Mouse (Mus musculus) lung, postnatal 10 days (tissue): ENCODE data around the gene Chek2.
"Not testable (repeated sequence)": the region's sequence is repeated elsewhere in the genome, so short reads cannot be mapped to it uniquely, and the experiment has no call there.

Experiments used
- DNase-seq: peaks from one replicate; pipeline ENCODE4 v3.0.0; 2021

Chek2 gene

DNA sequence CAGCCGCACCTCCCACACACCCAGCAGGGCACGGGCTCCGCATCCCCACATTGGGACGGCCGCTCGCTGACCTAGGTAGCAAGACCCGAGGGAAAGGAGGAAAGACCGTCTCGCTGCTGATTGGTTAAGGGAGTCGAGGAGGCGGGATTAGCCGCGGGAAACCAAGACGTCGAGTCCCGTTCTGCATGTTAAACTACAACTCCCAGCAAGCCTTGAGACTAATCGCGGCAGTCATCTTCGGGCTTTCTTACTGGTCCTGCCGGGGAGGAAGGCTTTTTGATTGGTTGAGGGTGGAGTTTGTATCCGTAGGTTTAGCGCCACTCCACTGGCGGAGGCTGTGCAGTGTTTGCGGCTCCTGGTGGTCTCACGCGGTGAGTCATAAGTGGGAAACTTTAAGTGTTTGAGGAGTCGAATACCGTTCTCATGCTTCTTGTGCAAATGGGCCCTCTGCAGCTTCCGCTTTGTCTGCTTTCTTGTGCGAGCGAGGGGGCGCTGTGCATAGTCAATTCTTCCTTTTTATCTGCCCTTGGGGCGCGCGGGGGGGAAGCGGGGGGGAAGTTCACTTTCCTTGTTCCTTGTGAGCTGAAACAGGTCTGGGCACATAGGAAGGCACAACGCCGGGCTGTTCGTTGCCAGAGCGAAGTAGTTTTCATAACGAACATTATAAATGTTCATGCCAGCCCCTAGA, at the start of gene Chek2, which contains the start of gene Hscb:
Gene Chek2 (plus strand): TSS at position 302 of the 688 bp plus-strand sequence.
Gene Hscb (minus strand): TSS at position 100 of the 688 bp plus-strand sequence.
- peak; percentile 99 for DNase-seq

DNA sequence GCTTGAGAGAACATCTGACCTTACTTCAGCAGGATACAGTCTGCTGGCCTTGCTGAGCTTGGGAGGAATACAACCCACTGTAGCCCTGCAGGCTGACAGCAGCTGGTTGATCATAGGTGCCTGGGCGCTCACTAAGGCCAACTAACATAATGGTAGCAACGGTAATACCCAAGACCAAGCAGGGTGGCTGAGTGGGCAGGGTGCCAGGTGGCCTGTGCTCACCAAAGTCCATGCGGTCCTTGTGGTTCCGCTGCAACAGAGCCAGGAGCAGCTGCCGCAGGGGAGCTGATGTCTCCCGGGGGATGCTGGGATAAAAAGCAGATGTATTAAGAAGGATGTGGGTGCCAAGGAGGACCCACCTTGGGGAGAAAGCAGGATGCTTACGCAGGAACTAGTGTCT, 45.4 kb upstream of the Chek2 start:
- DNase-seq: no peak

- peak; percentile 35 for DNase-seq
Measured at GRCm38 (mm10) chr5:110797696-110798095, 42.1 kb upstream of the Chek2 start.

GRCm38 (mm10) chr5:110801036-110801624, 38.6 kb upstream of the Chek2 start:
- DNase-seq: no peak

DNA sequence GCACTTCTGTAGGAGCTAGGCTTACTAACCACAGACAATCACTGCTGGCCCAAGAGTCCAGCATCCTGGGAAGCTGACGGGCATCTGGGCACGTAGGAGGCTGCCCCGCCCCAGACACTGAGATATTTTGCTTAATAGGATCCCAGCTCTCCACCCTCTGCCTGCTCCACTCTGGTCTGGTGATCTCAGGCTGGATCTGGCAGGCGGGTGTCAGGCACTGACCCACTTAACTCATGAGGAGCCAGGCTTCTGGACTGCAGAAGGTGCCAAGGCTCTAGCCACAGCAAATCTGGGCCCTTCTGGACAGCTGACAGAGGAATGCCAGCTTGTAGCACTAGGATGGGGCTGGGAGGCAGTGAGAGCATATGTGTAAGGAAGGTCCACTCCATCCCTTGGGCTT, 37.6 kb upstream of the Chek2 start:
- DNase-seq: no peak

- no peak for DNase-seq
Measured at GRCm38 (mm10) chr5:110802809-110803208, 37.0 kb upstream of the Chek2 start.

- no peak for DNase-seq
Measured at GRCm38 (mm10) chr5:110804012-110804743, 35.6 kb upstream of the Chek2 start.

DNA sequence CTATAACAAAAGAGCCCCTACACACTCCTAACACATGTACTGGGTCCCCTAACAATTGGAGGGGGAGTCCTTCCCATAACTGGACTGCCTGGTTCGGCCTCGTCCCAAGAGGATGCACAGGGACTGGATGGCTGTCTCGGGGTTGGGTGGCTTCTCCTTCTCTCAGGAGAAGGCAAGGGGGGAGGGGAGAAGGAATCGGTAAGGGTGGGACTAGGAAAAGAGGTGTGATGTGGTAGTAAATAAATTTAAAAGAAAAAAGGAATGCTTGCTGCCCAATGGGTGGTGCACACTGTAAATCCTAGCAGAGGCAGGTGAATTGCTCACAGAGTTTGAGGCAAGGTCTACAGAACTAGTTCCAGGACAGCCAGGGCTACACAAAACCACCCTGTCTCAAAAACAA, 33.6 kb upstream of the Chek2 start:
- no peak for DNase-seq

- DNase-seq: no peak
Measured at GRCm38 (mm10) chr5:110806676-110807075, 33.1 kb upstream of the Chek2 start.

DNA sequence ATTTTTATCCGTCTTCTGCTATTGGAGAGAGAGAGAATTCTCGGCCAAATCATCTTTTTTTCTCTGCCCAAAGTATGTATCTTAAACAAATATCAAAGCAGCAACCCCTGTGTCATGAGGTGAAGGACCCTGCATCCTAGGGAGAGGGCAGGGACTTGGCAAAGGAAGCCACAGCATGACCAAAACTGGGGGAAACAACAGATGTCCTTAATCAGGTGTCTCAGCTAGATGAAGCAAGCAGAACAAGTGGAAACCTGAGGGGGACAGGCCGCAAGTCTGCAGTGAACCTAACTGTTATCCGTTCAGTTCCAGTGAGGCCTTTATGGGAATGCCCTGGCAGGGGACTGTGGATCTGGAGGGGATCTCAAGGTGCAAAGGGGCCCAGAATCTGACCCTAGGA, 32.3 kb upstream of the Chek2 start:
- no peak for DNase-seq

GRCm38 (mm10) chr5:110808061-110808631, 31.6 kb upstream of the Chek2 start:
- DNase-seq: peak; percentile 95

GRCm38 (mm10) chr5:110808821-110809666, 30.7 kb upstream of the Chek2 start:
- peak; percentile 45 for DNase-seq

- DNase-seq: peak; percentile 100
Measured at GRCm38 (mm10) chr5:110809667-110810325, 30.0 kb upstream of the Chek2 start, which contains the start of gene Ulk1. Gene Ulk1, minus strand, starts transcription at chr5:110810097.

DNA sequence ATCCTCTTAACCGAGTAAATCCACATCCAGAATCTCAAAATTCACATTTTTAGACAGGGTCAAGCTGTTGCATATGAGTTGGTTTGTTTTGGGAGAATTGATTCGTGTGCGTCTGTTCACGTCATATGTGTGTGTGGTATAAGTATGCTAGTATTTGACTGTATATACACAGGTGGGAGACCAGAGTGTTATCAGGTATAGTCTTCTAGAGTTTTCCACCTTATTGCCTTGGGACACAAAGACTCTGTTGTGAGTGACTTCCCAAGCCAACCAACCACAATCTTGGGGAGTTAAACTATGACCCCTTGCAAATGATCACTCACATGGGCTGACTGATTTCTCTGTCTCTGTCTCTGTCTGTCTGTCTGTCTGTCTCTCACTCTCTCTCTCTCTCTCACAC, 15.4 kb upstream of the Chek2 start:
- no peak for DNase-seq

- DNase-seq: no peak
Measured at GRCm38 (mm10) chr5:110826781-110827495, 12.8 kb upstream of the Chek2 start.

- DNase-seq: no peak
Measured at GRCm38 (mm10) chr5:110827576-110827975, 12.2 kb upstream of the Chek2 start.

GRCm38 (mm10) chr5:110831036-110831720, 8.6 kb upstream of the Chek2 start:
- no peak for DNase-seq

DNA sequence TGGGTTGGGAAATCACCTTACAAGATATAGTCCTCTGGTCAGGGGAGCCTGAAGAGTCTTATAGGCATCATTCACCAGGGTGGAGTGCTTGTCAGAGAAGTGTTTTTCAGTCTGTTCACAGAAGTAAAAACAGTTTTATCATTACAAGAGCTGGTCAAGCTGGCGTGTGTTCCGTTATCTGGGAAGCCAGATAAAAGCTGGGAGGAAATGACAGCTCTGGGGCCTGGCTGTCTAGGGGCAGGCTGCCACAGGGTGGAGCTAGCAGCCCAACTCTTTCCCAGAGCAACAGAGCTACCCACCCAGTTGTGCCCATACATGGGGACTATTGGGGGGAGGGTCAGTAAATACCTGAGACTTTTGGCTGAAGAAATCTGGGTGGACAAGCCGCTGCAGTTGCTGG, 3.8 kb upstream of the Chek2 start:
- peak; percentile 81 for DNase-seq

DNA sequence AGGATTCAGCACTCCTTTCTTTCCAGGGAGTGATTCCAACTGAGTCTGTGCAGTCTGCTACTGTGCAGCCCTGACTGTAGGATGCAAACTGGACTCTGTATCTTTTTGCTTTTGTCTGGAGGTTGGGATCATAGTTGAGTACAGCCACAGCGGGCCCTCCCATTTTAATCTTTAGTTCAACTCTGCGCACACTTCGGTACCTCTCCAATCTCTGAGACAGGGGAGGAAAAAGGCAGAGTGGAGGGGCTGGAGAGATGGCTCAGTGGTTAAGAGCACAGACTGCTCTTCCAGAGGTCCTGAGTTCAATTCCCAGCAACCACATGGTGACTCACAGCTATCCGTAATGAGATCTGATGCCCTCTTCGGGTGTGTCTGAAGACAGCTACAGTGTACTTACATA, 1.8 kb upstream of the Chek2 start:
- not testable (repeated sequence) for DNase-seq

DNA sequence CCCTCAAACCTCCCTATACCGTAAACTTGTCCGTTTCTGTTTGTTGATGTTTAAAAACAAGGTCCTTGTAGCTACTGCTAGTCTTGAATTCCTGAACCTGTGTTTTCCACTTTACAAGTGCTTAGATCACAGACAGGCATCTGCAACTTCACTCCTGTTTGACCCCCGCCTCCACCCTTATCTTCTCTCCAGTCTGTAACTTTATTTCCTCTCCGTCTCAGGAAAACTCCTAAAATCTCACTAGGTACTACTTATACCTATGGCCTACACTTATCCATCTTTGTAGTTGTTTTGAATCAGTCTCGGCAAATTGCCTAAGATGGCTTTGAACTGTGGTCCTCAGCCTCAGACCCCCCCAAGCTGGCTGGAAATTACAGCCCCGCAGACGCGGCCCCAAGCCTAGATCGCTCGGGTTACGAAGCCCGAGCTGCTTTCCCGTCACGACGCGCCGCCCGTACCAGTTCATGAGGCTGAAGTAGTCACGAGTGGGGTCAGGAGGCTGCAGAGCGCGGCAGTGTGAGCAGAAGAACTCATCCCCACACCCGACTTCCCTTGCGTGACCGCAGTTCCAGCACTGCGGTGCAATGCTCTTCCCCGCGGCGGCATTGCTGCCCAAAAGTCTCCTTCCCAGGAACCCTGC, 621 bp upstream of the Chek2 start:
- DNase-seq: no peak
